Mouse (Mus musculus): Measurements from ENCODE around the gene Slc22a2. TPM values are rescaled to one million over a fixed set of nuclear protein-coding genes. Genes with fewer than 3 reads are reported as not detected.

The Slc22a2 gene
- polyA plus RNA-seq, 1 experiment from 2014 or later: not detected

- Histone ChIP-seq H3K4me1 (replicated peaks) (no peaks in the 10 kb centered on the region), H3K9me3 (no peaks in the 10 kb centered on the region), H3K9ac (no peak overlapping the region), H3K4me3 (replicated peaks) (no peak overlapping the region), H3K36me3 (no peaks in the 10 kb centered on the region), H3K27me3 (replicated peaks) (no peaks in the 10 kb centered on the region), H3K4me2 (replicated peaks) (no peak overlapping the region), H3K27ac (no peak overlapping the region)
- 92% methylated on average over 4 of the region's 4 CpGs for WGBS
- ATAC-seq: no peak
These were observed 7.1 kb downstream of the Slc22a2 start for GRCm38 (mm10) chr17:12590911-12591625.

- Histone ChIP-seq H3K27ac (no peak overlapping the region), H3K27me3 (replicated peaks) (no peaks in the 10 kb centered on the region), H3K4me2 (replicated peaks) (no peak overlapping the region), H3K9ac (no peak overlapping the region), H3K4me1 (replicated peaks) (no peaks in the 10 kb centered on the region), H3K9me3 (no peaks in the 10 kb centered on the region), H3K4me3 (replicated peaks) (no peak overlapping the region), H3K36me3 (no peaks in the 10 kb centered on the region)
- WGBS: 66% methylated on average over 13 of the region's 13 CpGs
- no peak for ATAC-seq
These were observed 12.0 kb downstream of the Slc22a2 start for GRCm38 (mm10) chr17:12595846-12596515.

- 8% methylated on average over 1 of the region's 1 CpGs for WGBS
- Histone ChIP-seq H3K4me2 (replicated peaks) (no peak overlapping the region), H3K4me3 (replicated peaks) (no peak overlapping the region), H3K27me3 (replicated peaks) (no peaks in the 10 kb centered on the region), H3K4me1 (replicated peaks) (no peaks in the 10 kb centered on the region), H3K9ac (no peak overlapping the region), H3K36me3 (no peaks in the 10 kb centered on the region), H3K9me3 (no peaks in the 10 kb centered on the region), H3K27ac (no peak overlapping the region)
- ATAC-seq: no peak
These were observed 22.7 kb downstream of the Slc22a2 start for GRCm38 (mm10) chr17:12606634-12607033.

- Histone ChIP-seq H3K4me3 (replicated peaks) (no peak overlapping the region), H3K36me3 (no peaks in the 10 kb centered on the region), H3K27me3 (replicated peaks) (no peaks in the 10 kb centered on the region), H3K4me1 (replicated peaks) (no peaks in the 10 kb centered on the region), H3K9me3 (no peaks in the 10 kb centered on the region), H3K9ac (no peak overlapping the region), H3K4me2 (replicated peaks) (no peak overlapping the region), H3K27ac (no peak overlapping the region)
- ATAC-seq: no peak
These were observed 23.3 kb downstream of the Slc22a2 start for GRCm38 (mm10) chr17:12607202-12607601.

GRCm38 (mm10) chr17:12614511-12615385, 30.8 kb downstream of the Slc22a2 start:
- no peak for ATAC-seq
- H3K4me3 ChIP-seq (replicated peaks): no peak overlapping the region
- 85% methylated on average over 15 of the region's 15 CpGs for WGBS

GRCm38 (mm10) chr17:12615429-12615828, 31.5 kb downstream of the Slc22a2 start:
- no peak overlapping the region for H3K4me2 ChIP-seq (replicated peaks)
- no peaks in the 10 kb centered on the region for H3K4me1 ChIP-seq (replicated peaks)
- no peaks in the 10 kb centered on the region for H3K27me3 ChIP-seq (replicated peaks)
- ATAC-seq: no peak
- no peak overlapping the region for H3K4me3 ChIP-seq (replicated peaks)
- no peak overlapping the region for H3K9ac ChIP-seq
- H3K36me3 ChIP-seq: no peaks in the 10 kb centered on the region
- 44% methylated on average over 4 of the region's 4 CpGs for WGBS
- H3K27ac ChIP-seq: no peak overlapping the region
- no peaks in the 10 kb centered on the region for H3K9me3 ChIP-seq

More at GRCm38 (mm10) chr17:12614511-12615385, 30.8 kb downstream of the Slc22a2 start:
- no peak overlapping the region for H3K4me2 ChIP-seq (replicated peaks)
- H3K9ac ChIP-seq: no peak overlapping the region
- H3K9me3 ChIP-seq: no peaks in the 10 kb centered on the region
- no peaks in the 10 kb centered on the region for H3K36me3 ChIP-seq
- H3K4me1 ChIP-seq (replicated peaks): no peaks in the 10 kb centered on the region
- H3K27ac ChIP-seq: no peak overlapping the region
- no peaks in the 10 kb centered on the region for H3K27me3 ChIP-seq (replicated peaks)

DNA sequence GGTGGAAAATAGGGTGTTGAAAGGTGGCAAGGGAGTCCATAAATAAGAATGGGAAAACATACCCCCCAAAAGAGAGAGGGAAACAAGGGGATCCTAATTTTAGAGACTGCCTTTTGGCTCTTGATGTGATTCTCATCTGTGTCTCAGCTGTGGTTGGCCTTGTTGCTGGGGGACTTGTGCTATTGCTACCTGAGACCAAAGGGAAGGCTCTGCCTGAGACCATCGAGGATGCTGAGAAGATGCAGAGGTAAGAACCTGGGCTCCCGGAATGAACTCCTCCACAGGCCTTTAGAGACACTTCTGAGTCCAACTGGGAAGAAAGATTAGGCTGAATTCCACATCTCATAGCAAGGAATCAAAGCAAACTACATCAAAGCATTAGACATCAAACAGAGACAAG, 35.7 kb downstream of the Slc22a2 start:
- no peaks in the 10 kb centered on the region for H3K27me3 ChIP-seq (replicated peaks)
- WGBS: 86% methylated on average over 2 of the region's 2 CpGs
- H3K4me3 ChIP-seq (replicated peaks): no peak overlapping the region
- H3K4me2 ChIP-seq (replicated peaks): no peak overlapping the region
- no peak overlapping the region for H3K27ac ChIP-seq
- H3K36me3 ChIP-seq: no peaks in the 10 kb centered on the region
- no peaks in the 10 kb centered on the region for H3K9me3 ChIP-seq
- no peak for ATAC-seq
- H3K9ac ChIP-seq: no peak overlapping the region
- no peaks in the 10 kb centered on the region for H3K4me1 ChIP-seq (replicated peaks)

GRCm38 (mm10) chr17:12627983-12628382, 44.1 kb downstream of the Slc22a2 start:
- ATAC-seq: no peak

DNA sequence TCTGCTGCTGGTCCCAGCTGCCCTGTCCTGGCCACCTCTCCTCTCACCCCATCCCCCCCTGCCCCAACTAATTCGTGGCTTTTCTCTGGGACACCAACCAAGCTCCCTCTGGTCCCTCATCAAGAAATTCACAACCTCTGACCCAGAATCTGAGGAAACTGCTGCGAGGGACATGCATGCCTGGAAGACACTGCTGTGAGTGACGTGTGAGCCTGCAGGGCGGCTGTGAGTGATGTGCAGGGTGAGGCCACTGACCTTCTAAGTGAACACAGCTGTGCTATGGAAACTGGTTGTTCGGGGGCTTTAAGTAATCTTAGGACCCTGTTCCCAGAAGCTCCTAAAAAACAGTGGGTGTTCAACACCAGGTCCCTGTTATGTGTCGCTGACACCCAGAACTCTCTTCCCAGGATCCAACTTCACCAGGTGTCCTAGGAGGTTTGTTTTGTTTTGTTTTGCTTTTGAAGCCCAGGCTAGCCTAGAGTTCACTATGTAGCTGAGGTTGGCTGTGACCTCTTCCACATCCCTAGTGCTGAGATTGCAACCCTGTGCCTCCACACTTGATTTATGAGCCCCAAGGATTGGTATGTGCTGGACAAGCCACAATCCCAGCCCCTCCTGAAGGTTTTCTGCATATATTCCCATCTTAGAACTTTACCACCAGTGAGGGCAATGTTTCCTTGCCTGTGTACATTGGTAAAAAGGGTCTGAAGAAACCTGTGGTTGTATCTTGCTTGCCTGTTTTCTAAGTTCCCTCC, 47.2 kb downstream of the Slc22a2 start:
- 55% methylated on average over 6 of the region's 6 CpGs for WGBS
- H3K4me2 ChIP-seq (replicated peaks): no peak overlapping the region
- H3K4me1 ChIP-seq (replicated peaks): no peaks in the 10 kb centered on the region
- H3K4me3 ChIP-seq (replicated peaks): no peak overlapping the region
- no peak overlapping the region for H3K27ac ChIP-seq
- no peaks in the 10 kb centered on the region for H3K9me3 ChIP-seq
- H3K9ac ChIP-seq: no peak overlapping the region
- ATAC-seq: no peak
- H3K36me3 ChIP-seq: no peaks in the 10 kb centered on the region
- H3K27me3 ChIP-seq (replicated peaks): no peaks in the 10 kb centered on the region

More at GRCm38 (mm10) chr17:12627983-12628382, 44.1 kb downstream of the Slc22a2 start:
- WGBS: 83% methylated on average over 4 of the region's 4 CpGs
- H3K4me2 ChIP-seq (replicated peaks): no peak overlapping the region
- H3K4me1 ChIP-seq (replicated peaks): no peaks in the 10 kb centered on the region
- no peaks in the 10 kb centered on the region for H3K36me3 ChIP-seq
- H3K4me3 ChIP-seq (replicated peaks): no peak overlapping the region
- H3K9ac ChIP-seq: no peak overlapping the region
- H3K9me3 ChIP-seq: no peaks in the 10 kb centered on the region
- no peak overlapping the region for H3K27ac ChIP-seq
- H3K27me3 ChIP-seq (replicated peaks): no peaks in the 10 kb centered on the region

GRCm38 (mm10) chr17:12631771-12632600, 48.1 kb downstream of the Slc22a2 start:
- Histone ChIP-seq H3K4me2 (replicated peaks) (no peak overlapping the region), H3K9me3 (no peaks in the 10 kb centered on the region), H3K4me1 (replicated peaks) (no peaks in the 10 kb centered on the region), H3K27me3 (replicated peaks) (no peaks in the 10 kb centered on the region), H3K4me3 (replicated peaks) (no peak overlapping the region), H3K27ac (no peak overlapping the region), H3K36me3 (no peaks in the 10 kb centered on the region), H3K9ac (no peak overlapping the region)
- WGBS: 37% methylated on average over 7 of the region's 7 CpGs
- ATAC-seq: peak; percentile 47

DNA sequence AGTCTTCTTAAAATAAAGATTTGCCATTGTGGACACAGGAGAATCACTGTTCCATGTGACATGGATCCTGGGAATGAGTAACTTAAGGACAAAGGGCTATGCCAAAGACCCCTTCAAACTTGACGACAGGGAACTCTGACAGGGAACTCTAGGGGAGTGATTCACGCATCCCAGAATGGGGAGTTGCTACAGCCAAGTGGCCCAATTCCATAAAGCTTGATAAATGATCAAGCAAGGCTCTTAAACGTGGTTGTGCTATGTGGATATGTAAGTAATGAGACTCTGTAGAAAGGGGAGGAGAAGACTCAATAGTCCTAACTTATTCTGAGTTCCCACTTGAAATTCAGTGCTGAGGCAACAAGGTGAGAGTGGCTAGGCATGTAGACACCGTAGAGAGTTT, 50.9 kb downstream of the Slc22a2 start:
- Histone ChIP-seq H3K27me3 (replicated peaks) (no peaks in the 10 kb centered on the region; the same call in 1 of the 2 replicates), H3K4me2 (replicated peaks) (no peak overlapping the region), H3K36me3 (no peaks in the 10 kb centered on the region), H3K9me3 (no peaks in the 10 kb centered on the region), H3K4me1 (replicated peaks) (no peaks in the 10 kb centered on the region), H3K9ac (no peak overlapping the region), H3K27ac (no peak overlapping the region), H3K4me3 (replicated peaks) (no peak overlapping the region)
- no peak for ATAC-seq
- WGBS: 49% methylated on average over 4 of the region's 4 CpGs
